Mouse (Mus musculus) liver, embryonic 12.5 days (tissue): ENCODE measurements around the gene Shq1. TPM values are rescaled to one million over a fixed set of nuclear protein-coding genes. Genes with fewer than 3 reads are reported as not detected.
A peak's percentile ranks its signal among the peaks of the same experiment; 100 is the strongest.

Source experiments
- ATAC-seq: fragments of 200-750 bp; cut with Nextera tagmentation; 2 replicates; pipeline ENCODE4 v1.8.0; 2017; ENCODE audit warnings: moderate number of reproducible peaks, mild to moderate bottlenecking, moderate library complexity
- H3K27ac ChIP-seq: fragments of 300-500 bp; sonication (generic); 2 replicates; pipeline ENCODE4 v1.5.1; 2016; ENCODE audit warnings: mild to moderate bottlenecking
- H3K27me3 ChIP-seq: fragments of 300-500 bp; sonication (generic); replicated peaks from 2 replicates; pipeline ENCODE4 v1.6.1; 2016; ENCODE audit warnings: mild to moderate bottlenecking, moderate library complexity
- H3K36me3 ChIP-seq: fragments of 300-500 bp; sonication (generic); 2 replicates; pipeline ENCODE4 v1.6.1; 2016; ENCODE audit warnings: mild to moderate bottlenecking, moderate library complexity
- H3K4me1 ChIP-seq: fragments of 300-500 bp; sonication (generic); 2 replicates; pipeline ENCODE4 v1.6.1; 2016
- H3K4me2 ChIP-seq: fragments of 300-500 bp; sonication (generic); 2 replicates; pipeline ENCODE4 v1.6.1; 2016; ENCODE audit warnings: mild to moderate bottlenecking, moderate library complexity
- H3K4me3 ChIP-seq: fragments of 300-500 bp; sonication (generic); 2 replicates; pipeline ENCODE4 v1.5.1; 2016; ENCODE audit warnings: mild to moderate bottlenecking, moderate library complexity
- H3K9ac ChIP-seq: fragments of 300-500 bp; sonication (generic); 2 replicates; pipeline ENCODE4 v1.6.1; 2016; ENCODE audit warnings: mild to moderate bottlenecking, moderate library complexity
- H3K9me3 ChIP-seq: fragments of 300-500 bp; sonication (generic); replicated peaks from 2 replicates; pipeline ENCODE4 v1.6.1; 2016; ENCODE audit warnings: mild to moderate bottlenecking, moderate library complexity
- WGBS: fragments of 180-500 bp; shearing (Covaris S2); methylation state at CpG from one replicate; pipeline ENCODE4 v1.1.7; 2016; ENCODE audit not compliant: insufficient replicate concordance; 5-methylcytosine and 5-hydroxymethylcytosine counted together
- polyA plus RNA-seq: library from polyadenylated mRNA; unstranded; fragments of >200 nt; fragmentation: Nextera tagmentation; extraction: Ambion mirVana; gene quantifications from 2 replicates; pipeline ENCODE4 v1.2.1, GENCODE M21; 2016

Shq1 gene
- polyA plus RNA-seq, 1 experiment from 2014 or later: 18.5 TPM

GRCm38 (mm10) chr6:100704574-100705365 is 33.8 kb upstream of the Shq1 start, which contains the start of gene Gxylt2:
Gene Gxylt2, plus strand, starts transcription at chr6:100704734.
- peak within 1 kb of the TSS; percentile 69 for H3K4me2 ChIP-seq
- peak within 1 kb of the TSS; percentile 46; the same call in 1 of the 2 replicates for H3K9ac ChIP-seq
- no peak within 1 kb of the TSS for H3K27ac ChIP-seq
- 1% methylated on average over 76 of the region's 77 CpGs for WGBS
- H3K36me3 ChIP-seq: no peaks in the 10 kb centered on the region
- peak within 1 kb of the TSS; percentile 51 for H3K4me3 ChIP-seq
- no peaks in the 10 kb centered on the region for H3K9me3 ChIP-seq
- no peaks in the 10 kb centered on the region; the same call in 1 of the 2 replicates for H3K4me1 ChIP-seq
- ATAC-seq: peak; percentile 46; the same call in 1 of the 2 replicates
- peaks cover 55% of the 10 kb centered on the region for H3K27me3 ChIP-seq

- Histone ChIP-seq H3K9ac (no peak overlapping the region), H3K27me3 (peaks cover 55% of the 10 kb centered on the region), H3K9me3 (no peaks in the 10 kb centered on the region), H3K36me3 (no peaks in the 10 kb centered on the region), H3K4me1 (no peaks in the 10 kb centered on the region; the same call in 1 of the 2 replicates), H3K27ac (no peak overlapping the region), H3K4me2 (peak overlapping the region; percentile 69), H3K4me3 (peak overlapping the region; percentile 51)
- 39% methylated on average over 8 of the region's 8 CpGs for WGBS
- no peak for ATAC-seq
Observed at GRCm38 (mm10) chr6:100704197-100704573, 33.2 kb upstream of the Shq1 start.

GRCm38 (mm10) chr6:100700774-100701173 is 29.8 kb upstream of the Shq1 start:
- H3K9ac ChIP-seq: no peak overlapping the region
- WGBS: 63% methylated on average over 5 of the region's 5 CpGs
- H3K4me1 ChIP-seq: no peaks in the 10 kb centered on the region; the same call in 1 of the 2 replicates
- H3K27ac ChIP-seq: no peak overlapping the region
- no peaks in the 10 kb centered on the region for H3K9me3 ChIP-seq
- H3K4me3 ChIP-seq: no peak overlapping the region
- ATAC-seq: no peak
- H3K36me3 ChIP-seq: no peaks in the 10 kb centered on the region
- no peak overlapping the region for H3K4me2 ChIP-seq
- H3K27me3 ChIP-seq: peaks cover 37% of the 10 kb centered on the region

GRCm38 (mm10) chr6:100699986-100700385 is 29.0 kb upstream of the Shq1 start:
- no peaks in the 10 kb centered on the region for H3K4me1 ChIP-seq
- no peak overlapping the region for H3K4me3 ChIP-seq
- no peaks in the 10 kb centered on the region for H3K36me3 ChIP-seq
- no peak overlapping the region for H3K27ac ChIP-seq
- ATAC-seq: no peak
- 70% methylated on average over 5 of the region's 5 CpGs for WGBS
- H3K9ac ChIP-seq: no peak overlapping the region
- peaks cover 29% of the 10 kb centered on the region for H3K27me3 ChIP-seq
- H3K9me3 ChIP-seq: no peaks in the 10 kb centered on the region
- H3K4me2 ChIP-seq: no peak overlapping the region

GRCm38 (mm10) chr6:100686341-100686740 is 15.4 kb upstream of the Shq1 start:
- Histone ChIP-seq H3K4me1 (no peaks in the 10 kb centered on the region), H3K27me3 (no peaks in the 10 kb centered on the region), H3K9ac (no peak overlapping the region), H3K36me3 (no peaks in the 10 kb centered on the region), H3K4me2 (no peak overlapping the region), H3K4me3 (no peak overlapping the region), H3K9me3 (no peaks in the 10 kb centered on the region), H3K27ac (no peak overlapping the region)
- WGBS: 54% methylated on average over 2 of the region's 2 CpGs
- no peak for ATAC-seq

- WGBS: 67% methylated on average over 2 of the region's 2 CpGs
- no peaks in the 10 kb centered on the region for H3K4me1 ChIP-seq
- no peak for ATAC-seq
- H3K4me2 ChIP-seq: no peak overlapping the region
- no peak overlapping the region for H3K4me3 ChIP-seq
- no peak overlapping the region for H3K27ac ChIP-seq
- H3K9ac ChIP-seq: no peak overlapping the region
- no peaks in the 10 kb centered on the region for H3K27me3 ChIP-seq
- no peaks in the 10 kb centered on the region for H3K9me3 ChIP-seq
- H3K36me3 ChIP-seq: no peaks in the 10 kb centered on the region
Observed at GRCm38 (mm10) chr6:100678636-100679035, 7.7 kb upstream of the Shq1 start.

GRCm38 (mm10) chr6:100676461-100676860 is 5.5 kb upstream of the Shq1 start:
- H3K36me3 ChIP-seq: no peaks in the 10 kb centered on the region
- H3K27me3 ChIP-seq: no peaks in the 10 kb centered on the region
- no peaks in the 10 kb centered on the region for H3K9me3 ChIP-seq
- no peak for ATAC-seq
- no peak overlapping the region for H3K27ac ChIP-seq
- no peak overlapping the region for H3K4me3 ChIP-seq
- 79% methylated on average over 7 of the region's 7 CpGs for WGBS
- peaks cover 1% of the 10 kb centered on the region; the same call in 1 of the 2 replicates for H3K4me1 ChIP-seq
- no peak overlapping the region for H3K9ac ChIP-seq
- H3K4me2 ChIP-seq: no peak overlapping the region

- no peaks in the 10 kb centered on the region for H3K9me3 ChIP-seq
- peaks cover 9% of the 10 kb centered on the region; the same call in 1 of the 2 replicates for H3K4me1 ChIP-seq
- ATAC-seq: no peak
- H3K36me3 ChIP-seq: no peaks in the 10 kb centered on the region
- H3K27ac ChIP-seq: no peak overlapping the region
- H3K9ac ChIP-seq: no peak overlapping the region
- H3K4me2 ChIP-seq: no peak overlapping the region
- H3K4me3 ChIP-seq: no peak overlapping the region
- no peaks in the 10 kb centered on the region for H3K27me3 ChIP-seq
- WGBS: 17% methylated on average over 6 of the region's 6 CpGs
Observed at GRCm38 (mm10) chr6:100674974-100675373, 4.0 kb upstream of the Shq1 start.

- no peaks in the 10 kb centered on the region for H3K27me3 ChIP-seq
- H3K36me3 ChIP-seq: no peaks in the 10 kb centered on the region; the same call in 1 of the 2 replicates
- no peaks in the 10 kb centered on the region for H3K9me3 ChIP-seq
- no peak for ATAC-seq
- H3K9ac ChIP-seq: no peak overlapping the region
- H3K4me3 ChIP-seq: peak overlapping the region; percentile 94
- WGBS: 8% methylated on average over 7 of the region's 7 CpGs
- H3K27ac ChIP-seq: no peak overlapping the region
- H3K4me2 ChIP-seq: peak overlapping the region; percentile 91
- peaks cover 22% of the 10 kb centered on the region for H3K4me1 ChIP-seq
Observed at GRCm38 (mm10) chr6:100671401-100671800, 444 bp upstream of the Shq1 start.

- H3K4me3 ChIP-seq: peak overlapping the region; percentile 94
- peak; percentile 83 for ATAC-seq
- WGBS: 0% methylated on average over 32 of the region's 32 CpGs
- peak overlapping the region; percentile 91 for H3K4me2 ChIP-seq
- H3K27ac ChIP-seq: peak overlapping the region; percentile 84
- no peaks in the 10 kb centered on the region for H3K27me3 ChIP-seq
- H3K4me1 ChIP-seq: peaks cover 22% of the 10 kb centered on the region
- H3K9me3 ChIP-seq: no peaks in the 10 kb centered on the region
- H3K9ac ChIP-seq: peak overlapping the region; percentile 88
- H3K36me3 ChIP-seq: peaks cover 4% of the 10 kb centered on the region; the same call in 1 of the 2 replicates
Observed at GRCm38 (mm10) chr6:100670370-100670841, 551 bp downstream of the Shq1 start.

- peaks cover 19% of the 10 kb centered on the region for H3K36me3 ChIP-seq
- WGBS: 36% methylated on average over 2 of the region's 2 CpGs
- peaks cover 22% of the 10 kb centered on the region for H3K4me1 ChIP-seq
- H3K9me3 ChIP-seq: no peaks in the 10 kb centered on the region
- no peaks in the 10 kb centered on the region for H3K27me3 ChIP-seq
- no peak for ATAC-seq
- H3K4me2 ChIP-seq: peak overlapping the region; percentile 10; the same call in 1 of the 2 replicates
- H3K9ac ChIP-seq: no peak overlapping the region
- no peak overlapping the region for H3K4me3 ChIP-seq
- no peak overlapping the region for H3K27ac ChIP-seq
Observed at GRCm38 (mm10) chr6:100668858-100669257, 2.1 kb downstream of the Shq1 start.

- 82% methylated on average over 8 of the region's 8 CpGs for WGBS
- no peak for ATAC-seq
- no peak overlapping the region for H3K4me3 ChIP-seq
Observed at GRCm38 (mm10) chr6:100667644-100668043, 3.3 kb downstream of the Shq1 start.

More at GRCm38 (mm10) chr6:100667644-100668043, 3.3 kb downstream of the Shq1 start:
- H3K9me3 ChIP-seq: no peaks in the 10 kb centered on the region
- no peak overlapping the region for H3K27ac ChIP-seq
- H3K36me3 ChIP-seq: peaks cover 32% of the 10 kb centered on the region
- no peak overlapping the region for H3K4me2 ChIP-seq
- H3K9ac ChIP-seq: no peak overlapping the region
- no peaks in the 10 kb centered on the region for H3K27me3 ChIP-seq
- H3K4me1 ChIP-seq: peaks cover 22% of the 10 kb centered on the region
